Mouse (Mus musculus) cerebellum, adult 11 months (tissue): ENCODE measurements around the gene Map1b.
A peak's percentile ranks its signal among the peaks of the same experiment; 100 is the strongest.

Source experiments
- DNase-seq: peaks from one replicate; pipeline ENCODE4 v3.0.0; 2022

The Map1b gene

GRCm38 (mm10) chr13:99444431-99444871, 71.9 kb downstream of the Map1b start:
- no peak for DNase-seq

GRCm38 (mm10) chr13:99443484-99444175, 72.7 kb downstream of the Map1b start:
- DNase-seq: no peak

- DNase-seq: no peak
Measured at GRCm38 (mm10) chr13:99442434-99443249, 73.7 kb downstream of the Map1b start.

- DNase-seq: no peak
Measured at GRCm38 (mm10) chr13:99441700-99442433, 74.5 kb downstream of the Map1b start.

- DNase-seq: no peak
Measured at GRCm38 (mm10) chr13:99440228-99440627, 76.1 kb downstream of the Map1b start.

GRCm38 (mm10) chr13:99439357-99439756, 77.0 kb downstream of the Map1b start:
- no peak for DNase-seq

- DNase-seq: no peak
Measured at GRCm38 (mm10) chr13:99437051-99437450, 79.3 kb downstream of the Map1b start.

- peak; percentile 40 for DNase-seq
Measured at GRCm38 (mm10) chr13:99434494-99434893, 81.8 kb downstream of the Map1b start.

- DNase-seq: no peak
Measured at GRCm38 (mm10) chr13:99433068-99434008, 83.0 kb downstream of the Map1b start.

- DNase-seq: no peak
Measured at GRCm38 (mm10) chr13:99423581-99423980, 92.8 kb downstream of the Map1b start.

- no peak for DNase-seq
Measured at GRCm38 (mm10) chr13:99416601-99417000, 99.7 kb downstream of the Map1b start.

GRCm38 (mm10) chr13:99414352-99414742, 102.0 kb downstream of the Map1b start:
- DNase-seq: no peak

GRCm38 (mm10) chr13:99413481-99414351, 102.6 kb downstream of the Map1b start:
- no peak for DNase-seq

- peak; percentile 56 for DNase-seq
Measured at GRCm38 (mm10) chr13:99412477-99413080, 103.8 kb downstream of the Map1b start.

- DNase-seq: peak; percentile 32
Measured at GRCm38 (mm10) chr13:99411761-99412160, 104.6 kb downstream of the Map1b start.

GRCm38 (mm10) chr13:99410611-99411515, 105.5 kb downstream of the Map1b start:
- DNase-seq: no peak

- no peak for DNase-seq
Measured at GRCm38 (mm10) chr13:99409216-99409615, 107.1 kb downstream of the Map1b start.

- DNase-seq: no peak
Measured at GRCm38 (mm10) chr13:99399373-99399772, 117.0 kb downstream of the Map1b start.

GRCm38 (mm10) chr13:99398149-99398701, 118.1 kb downstream of the Map1b start:
- DNase-seq: peak; percentile 48
